Mouse (Mus musculus): ENCODE measurements around the gene Hook1.

DNA sequence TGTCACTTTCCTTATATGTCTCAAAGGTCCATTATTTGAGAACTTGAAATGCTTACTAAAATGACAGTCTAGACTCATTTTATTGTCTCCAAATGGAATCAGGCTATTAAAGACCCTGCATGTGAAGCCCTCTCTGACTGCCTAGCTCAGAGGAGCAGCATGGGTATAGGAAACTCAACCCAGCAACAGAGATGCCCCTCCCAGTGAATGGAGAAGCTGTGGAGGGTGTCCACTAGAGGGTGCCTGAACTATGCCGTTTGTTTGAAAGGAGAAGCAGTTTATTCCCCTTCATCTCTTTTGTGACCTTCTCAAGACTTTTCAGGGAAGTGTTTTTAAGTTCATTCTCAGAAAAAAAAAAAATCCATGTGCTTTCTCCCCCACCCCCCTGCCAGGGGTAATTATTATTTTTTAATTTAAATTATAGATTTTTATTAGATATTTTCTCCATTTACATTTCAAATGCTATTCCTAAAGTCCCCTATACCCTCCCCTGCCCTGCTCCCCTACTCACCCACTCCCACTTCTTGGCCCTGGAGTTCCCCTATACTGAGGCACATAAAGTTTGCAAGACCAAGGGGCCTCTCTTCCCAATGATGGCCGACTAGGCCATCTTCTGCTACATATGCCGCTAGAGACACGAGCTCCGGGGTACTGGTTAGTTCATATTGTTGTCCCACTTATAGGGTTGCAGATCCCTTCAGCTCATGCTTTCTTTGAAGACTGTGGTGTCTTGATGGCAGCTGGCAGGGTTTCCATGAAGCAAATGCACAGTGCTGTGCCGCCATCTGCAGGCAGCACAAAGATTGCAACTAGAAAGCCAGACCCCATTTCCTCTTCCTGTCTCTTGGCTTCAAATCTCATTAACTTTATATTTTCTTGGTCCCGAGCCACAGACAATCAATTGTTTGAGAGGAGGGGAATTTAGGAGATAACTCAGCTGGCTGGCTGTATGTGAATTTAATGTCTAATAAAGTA, 42.5 kb upstream of the Hook1 start:
- TF ChIP-seq POLR2A (IDR thresholded peaks at IDR 0.05; ENCODE audit: borderline replicate concordance, low read depth, low read length) (no peak), CTCF (IDR thresholded peaks at IDR 0.05; ENCODE audit: low read depth, low read length) (peak; percentile 87)

All from bone marrow macrophage, adult 2 months (primary cell).